Mouse (Mus musculus) brown adipose tissue, adult 24 weeks (tissue): ENCODE results near the gene Hist2h2bb. TPM values are rescaled to one million over a fixed set of nuclear protein-coding genes. Genes with fewer than 3 reads are reported as not detected.

Experiments
- H3K27ac ChIP-seq: fragments of 200-500 bp; replicated peaks from 2 replicates; pipeline ENCODE4 v1.5.1; 2012; ENCODE audit warnings: low read depth, mild to moderate bottlenecking, low read length
- H3K4me1 ChIP-seq: fragments of 200-500 bp; 2 replicates; pipeline ENCODE4 v1.6.1; 2012; ENCODE audit warnings: low read length, mixed read lengths; ENCODE audit not compliant: control insufficient read depth, insufficient read depth, insufficient read length
- H3K4me3 ChIP-seq: fragments of 200-500 bp; 2 replicates; pipeline ENCODE4 v1.5.1; 2012; ENCODE audit warnings: low read depth, mild to moderate bottlenecking, low read length, moderate library complexity; ENCODE audit not compliant: insufficient read depth
- polyA plus RNA-seq: library from polyadenylated mRNA; stranded (reverse); fragments of >200 nt; gene quantifications from 2 replicates; pipeline ENCODE4 v1.2.4, GENCODE M21; 2012; ENCODE audit not compliant: missing spikeins, insufficient read depth, insufficient read length

The Hist2h2bb gene
- polyA plus RNA-seq, 1 experiment: not detected

- Histone ChIP-seq H3K27ac (no peak overlapping the region), H3K4me3 (no peak overlapping the region), H3K4me1 (peaks cover 5% of the 10 kb centered on the region)
These were observed 20.6 kb upstream of the Hist2h2bb start for GRCm38 (mm10) chr3:96249034-96249345.

- no peaks in the 10 kb centered on the region for H3K4me1 ChIP-seq
- no peak overlapping the region for H3K27ac ChIP-seq
- H3K4me3 ChIP-seq: no peak overlapping the region
These were observed 18.7 kb upstream of the Hist2h2bb start for GRCm38 (mm10) chr3:96250890-96251289.

- no peak overlapping the region for H3K27ac ChIP-seq
- no peak overlapping the region for H3K4me3 ChIP-seq
- H3K4me1 ChIP-seq: 0 out of 2 replicates have a peak, but pooled peaks cover 2% of the 10 kb centered on the region
These were observed 17.8 kb upstream of the Hist2h2bb start for GRCm38 (mm10) chr3:96251787-96252186.

DNA sequence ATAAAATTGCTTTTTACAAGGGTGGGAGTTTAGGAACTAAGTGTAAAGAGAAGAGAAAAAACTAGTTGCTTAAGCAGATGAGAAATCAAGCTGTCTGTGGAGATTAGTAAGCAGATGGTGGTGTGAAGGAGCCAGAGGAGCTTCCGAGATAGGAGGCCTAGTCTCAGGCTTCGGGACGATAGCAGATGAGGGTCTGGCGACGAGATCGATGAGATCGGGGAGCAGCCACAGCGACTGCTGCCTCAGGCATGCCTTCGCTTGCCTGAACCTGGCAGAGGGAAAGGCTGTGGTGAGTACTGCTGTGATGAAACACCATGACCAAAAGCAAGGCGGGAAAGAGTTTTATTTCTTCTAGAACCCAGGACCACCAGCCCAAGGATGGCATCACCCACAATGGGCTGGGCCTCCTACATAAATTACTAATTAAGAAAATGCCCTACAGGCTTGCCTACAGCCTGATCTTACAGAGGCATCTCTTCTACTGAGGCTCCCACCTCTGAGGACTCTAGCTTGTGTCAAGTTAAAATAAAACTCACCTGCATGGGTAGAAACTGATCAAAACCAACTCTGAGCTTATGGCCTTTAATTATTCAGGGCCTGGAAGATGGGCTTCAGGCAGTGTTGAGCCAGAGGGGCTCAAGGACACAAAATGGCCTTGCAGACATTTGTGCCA, 14.7 kb upstream of the Hist2h2bb start:
- no peak overlapping the region for H3K4me3 ChIP-seq
- no peak overlapping the region for H3K27ac ChIP-seq
- H3K4me1 ChIP-seq: 0 out of 2 replicates have a peak, but pooled peaks cover 2% of the 10 kb centered on the region

- H3K4me3 ChIP-seq: no peak overlapping the region
- no peak overlapping the region for H3K27ac ChIP-seq
- 0 out of 2 replicates have a peak, but pooled peaks cover 2% of the 10 kb centered on the region for H3K4me1 ChIP-seq
These were observed 13.5 kb upstream of the Hist2h2bb start for GRCm38 (mm10) chr3:96255926-96256593.

DNA sequence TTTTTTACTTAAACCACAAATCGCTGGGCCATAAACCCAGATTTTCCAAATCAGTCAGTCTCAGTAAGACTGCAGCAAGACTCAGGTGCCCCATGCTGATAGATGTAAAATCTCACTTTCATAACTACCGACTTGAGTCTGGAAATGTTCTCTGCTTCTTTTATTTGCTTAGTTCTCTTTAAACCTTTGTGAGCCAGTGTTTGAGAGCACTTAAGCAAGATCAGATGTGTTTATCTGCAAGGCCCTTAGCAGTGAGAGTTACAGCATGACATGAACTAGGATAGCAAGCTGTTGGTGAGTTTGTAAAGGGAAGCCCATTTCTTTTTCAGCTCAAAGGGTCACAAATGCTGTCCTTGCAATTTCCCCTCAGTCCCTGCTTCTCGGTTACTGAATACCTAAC, 12.4 kb upstream of the Hist2h2bb start:
- 0 out of 2 replicates have a peak, but pooled peaks cover 2% of the 10 kb centered on the region for H3K4me1 ChIP-seq

GRCm38 (mm10) chr3:96260220-96260619, 9.3 kb upstream of the Hist2h2bb start:
- Histone ChIP-seq H3K4me1 (peaks cover 7% of the 10 kb centered on the region; the same call in 1 of the 2 replicates), H3K4me3 (no peak overlapping the region), H3K27ac (no peak overlapping the region)

More for the DNA sequence above, 12.4 kb upstream of the Hist2h2bb start:
- H3K4me3 ChIP-seq: no peak overlapping the region
- no peak overlapping the region for H3K27ac ChIP-seq

DNA sequence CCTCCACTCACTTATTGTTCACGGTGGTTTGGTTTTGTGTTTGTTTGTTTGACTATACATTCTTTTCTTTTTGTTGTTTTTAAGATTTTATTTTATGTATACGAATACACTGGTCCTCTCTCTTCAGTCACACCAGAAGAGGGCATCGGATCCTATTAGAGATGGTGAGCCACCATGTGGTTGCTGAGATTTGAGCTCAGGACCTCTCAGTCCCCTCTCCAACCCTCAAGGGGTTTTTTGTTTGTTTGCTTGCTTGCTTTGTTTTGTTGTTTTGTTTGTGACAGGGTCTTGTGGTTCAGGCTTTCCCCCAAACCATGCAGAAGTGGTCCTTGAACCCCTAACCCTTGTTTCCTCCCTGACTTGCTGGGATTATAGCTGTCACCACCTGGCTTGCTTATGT, 7.9 kb upstream of the Hist2h2bb start:
- peak overlapping the region; percentile 94 for H3K4me3 ChIP-seq
- peaks cover 5% of the 10 kb centered on the region; the same call in 1 of the 2 replicates for H3K4me1 ChIP-seq

GRCm38 (mm10) chr3:96262216-96262875, 7.2 kb upstream of the Hist2h2bb start:
- Histone ChIP-seq H3K27ac (peak overlapping the region; percentile 94), H3K4me3 (peak overlapping the region; percentile 94), H3K4me1 (peaks cover 5% of the 10 kb centered on the region; the same call in 1 of the 2 replicates)

More for the DNA sequence above, 7.9 kb upstream of the Hist2h2bb start:
- H3K27ac ChIP-seq: peak overlapping the region; percentile 41

GRCm38 (mm10) chr3:96262979-96263550, 6.5 kb upstream of the Hist2h2bb start, which contains the start of gene Hist2h4:
Gene Hist2h4 (minus strand): TSS chr3:96263311.
- H3K4me3 ChIP-seq: peak within 1 kb of the TSS; percentile 94

DNA sequence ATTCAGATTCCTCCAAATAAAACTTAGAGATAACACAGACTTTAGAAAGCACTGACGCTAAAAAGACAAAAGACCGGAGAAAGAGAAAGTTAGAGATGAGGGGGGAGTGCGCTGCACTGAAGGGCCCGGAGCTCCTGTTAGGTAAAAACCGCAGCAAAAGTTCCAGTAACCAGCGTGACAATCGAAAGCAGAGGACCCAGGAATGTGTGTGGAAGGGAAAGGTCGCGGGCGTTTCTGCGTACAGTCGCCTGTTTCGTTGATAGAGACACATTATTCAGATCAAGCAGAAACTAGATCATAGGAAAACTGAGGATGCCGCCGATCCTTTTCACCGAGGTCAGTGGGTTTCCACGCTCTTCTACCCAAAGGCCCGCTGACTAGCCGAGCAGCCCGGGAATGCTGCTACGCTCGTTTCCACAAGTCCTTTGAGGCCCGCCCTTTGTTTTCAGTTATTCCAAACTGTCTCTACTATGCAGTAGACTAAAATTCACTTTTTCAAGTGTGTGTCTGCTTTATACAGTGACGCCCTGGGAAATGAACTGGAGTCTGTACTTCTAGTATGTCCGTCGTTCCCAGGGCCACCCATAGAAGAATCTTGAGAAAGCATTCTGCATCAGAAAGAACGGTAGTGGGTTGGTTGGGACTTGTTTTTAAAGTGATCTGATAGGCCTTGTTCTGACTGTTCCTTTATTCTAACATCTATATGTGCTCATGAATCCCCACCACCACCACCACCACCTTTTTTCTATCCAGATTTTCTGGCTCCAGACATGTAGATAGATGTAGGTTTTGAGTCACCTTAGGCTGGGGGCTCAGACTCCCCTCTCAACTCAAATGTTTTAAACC, 5.8 kb upstream of the Hist2h2bb start:
- H3K4me3 ChIP-seq: peak overlapping the region; percentile 77
- H3K27ac ChIP-seq: peak overlapping the region; percentile 97
- peaks cover 5% of the 10 kb centered on the region; the same call in 1 of the 2 replicates for H3K4me1 ChIP-seq

More at GRCm38 (mm10) chr3:96262979-96263550, 6.5 kb upstream of the Hist2h2bb start, which contains the start of gene Hist2h4:
- Histone ChIP-seq H3K4me1 (peaks cover 5% of the 10 kb centered on the region; the same call in 1 of the 2 replicates), H3K27ac (peak within 1 kb of the TSS; percentile 97)

GRCm38 (mm10) chr3:96264404-96264949, 5.1 kb upstream of the Hist2h2bb start:
- peak overlapping the region; percentile 77 for H3K4me3 ChIP-seq
- peak overlapping the region; percentile 97 for H3K27ac ChIP-seq
- peaks cover 5% of the 10 kb centered on the region; the same call in 1 of the 2 replicates for H3K4me1 ChIP-seq

DNA sequence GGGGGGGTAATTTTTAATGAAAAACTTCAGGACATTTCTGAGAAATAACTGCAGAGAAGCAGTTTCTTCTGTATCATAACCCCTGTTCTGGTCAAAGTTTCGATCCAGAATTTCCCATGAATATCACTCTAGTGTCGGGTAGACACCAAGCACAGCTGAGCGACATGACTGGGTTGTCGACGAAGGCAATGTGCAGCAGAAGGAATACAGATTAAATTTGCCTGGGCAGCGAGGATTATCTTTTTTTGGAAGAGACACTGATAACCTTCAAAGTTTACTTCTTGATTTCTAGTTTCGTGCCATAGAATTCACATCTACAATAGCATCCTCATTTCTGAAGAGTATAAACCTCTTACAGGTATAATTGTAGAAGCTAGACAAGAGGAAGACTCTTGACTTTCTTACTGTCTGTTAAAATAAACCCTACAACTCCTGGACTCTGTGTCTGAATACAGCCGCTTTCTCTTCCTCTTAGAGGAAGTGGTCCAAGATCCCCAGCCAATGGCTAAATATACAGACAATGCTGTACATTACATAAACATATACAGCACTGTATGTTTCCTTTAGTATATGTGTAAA, 3.3 kb upstream of the Hist2h2bb start:
- no peak overlapping the region for H3K4me3 ChIP-seq
- H3K4me1 ChIP-seq: peaks cover 5% of the 10 kb centered on the region; the same call in 1 of the 2 replicates
- H3K27ac ChIP-seq: no peak overlapping the region

DNA sequence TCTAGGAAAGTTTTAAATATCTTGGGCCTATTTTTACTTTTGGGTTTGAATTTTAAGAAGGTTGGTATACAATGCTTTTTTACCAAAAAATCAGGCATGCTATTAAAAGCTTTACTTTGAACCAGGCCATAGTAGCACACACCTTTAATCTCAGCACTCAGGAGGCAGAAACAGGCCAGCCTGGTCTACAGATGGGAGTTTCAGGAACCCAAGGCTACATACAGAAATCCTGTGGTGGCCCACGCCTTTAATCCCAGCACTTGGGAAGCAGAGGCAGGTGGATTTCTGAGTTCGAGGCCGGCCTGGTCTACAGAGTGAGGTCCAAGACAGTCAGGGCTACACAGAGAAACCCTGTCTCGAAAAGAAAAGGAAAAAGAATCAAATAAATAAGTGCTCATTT, 2.0 kb upstream of the Hist2h2bb start:
- H3K27ac ChIP-seq: no peak overlapping the region
- peaks cover 5% of the 10 kb centered on the region; the same call in 1 of the 2 replicates for H3K4me1 ChIP-seq
- H3K4me3 ChIP-seq: no peak overlapping the region
